Mouse (Mus musculus): ENCODE data around the gene Slc38a6. TPM values are rescaled to one million over a fixed set of nuclear protein-coding genes. Genes with fewer than 3 reads are reported as not detected.
A peak's percentile ranks its signal among the peaks of the same experiment; 100 is the strongest.

The Slc38a6 gene
- polyA plus RNA-seq, 1 experiment from 2014 or later, result 6.2 TPM

- ATAC-seq (replicated peaks; ENCODE audit: low FRiP score, low read depth), result no peak
- H3K4me3 ChIP-seq (replicated peaks; ENCODE audit: low read depth, low read length), result no peak overlapping the region
- no peaks in the 10 kb centered on the region for H3K4me1 ChIP-seq (replicated peaks; ENCODE audit: insufficient read depth, low read length)
- 71% methylated on average over 3 of the region's 3 CpGs for WGBS
- no peak overlapping the region for H3K9ac ChIP-seq (ENCODE audit: low read depth, low read length)
- DNase-seq (ENCODE audit: low spot score), result peak; percentile 51
- TF ChIP-seq CTCF (IDR thresholded peaks at IDR 0.05; ENCODE audit: low read depth), result no peak
- no peak overlapping the region for H3K4me2 ChIP-seq (ENCODE audit: low read length)
- H3K27ac ChIP-seq, result no peak overlapping the region
- H3K36me3 ChIP-seq (ENCODE audit: insufficient read depth, low read length), result no peaks in the 10 kb centered on the region
- no peaks in the 10 kb centered on the region for H3K27me3 ChIP-seq (ENCODE audit: insufficient read depth, low read length)
- no peaks in the 10 kb centered on the region for H3K9me3 ChIP-seq (replicated peaks; ENCODE audit: low read length)
These were observed 21.1 kb upstream of the Slc38a6 start for GRCm38 (mm10) chr12:73265381-73265978.

GRCm38 (mm10) chr12:73266597-73266996 is 20.0 kb upstream of the Slc38a6 start:
- no peak for TF ChIP-seq CTCF (IDR thresholded peaks at IDR 0.05; ENCODE audit: low read depth)
- ATAC-seq (replicated peaks; ENCODE audit: low FRiP score, low read depth), result no peak
- Histone ChIP-seq H3K4me1 (replicated peaks; ENCODE audit: insufficient read depth, low read length) (no peaks in the 10 kb centered on the region), H3K27me3 (ENCODE audit: insufficient read depth, low read length) (no peaks in the 10 kb centered on the region), H3K9ac (ENCODE audit: low read depth, low read length) (no peak overlapping the region), H3K27ac (no peak overlapping the region), H3K36me3 (ENCODE audit: insufficient read depth, low read length) (no peaks in the 10 kb centered on the region), H3K4me3 (replicated peaks; ENCODE audit: low read depth, low read length) (no peak overlapping the region), H3K4me2 (ENCODE audit: low read length) (no peak overlapping the region), H3K9me3 (replicated peaks; ENCODE audit: low read length) (no peaks in the 10 kb centered on the region)
- 39% methylated on average over 1 of the region's 1 CpGs for WGBS
- DNase-seq (ENCODE audit: low spot score), result no peak

- ATAC-seq (replicated peaks; ENCODE audit: low FRiP score, low read depth), result no peak
- no peak for TF ChIP-seq CTCF (IDR thresholded peaks at IDR 0.05; ENCODE audit: low read depth)
- H3K4me1 ChIP-seq (replicated peaks; ENCODE audit: insufficient read depth, low read length), result no peaks in the 10 kb centered on the region
- no peaks in the 10 kb centered on the region for H3K9me3 ChIP-seq (replicated peaks; ENCODE audit: low read length)
- H3K4me2 ChIP-seq (ENCODE audit: low read length), result no peak overlapping the region
- no peak for DNase-seq (ENCODE audit: low spot score)
- H3K4me3 ChIP-seq (replicated peaks; ENCODE audit: low read depth, low read length), result no peak overlapping the region
- 82% methylated on average over 1 of the region's 1 CpGs for WGBS
- H3K27me3 ChIP-seq (ENCODE audit: insufficient read depth, low read length), result no peaks in the 10 kb centered on the region
- H3K36me3 ChIP-seq (ENCODE audit: insufficient read depth, low read length), result 0 out of 2 replicates have a peak, but pooled peaks cover 7% of the 10 kb centered on the region
- no peak overlapping the region for H3K9ac ChIP-seq (ENCODE audit: low read depth, low read length)
- no peak overlapping the region for H3K27ac ChIP-seq
These were observed 18.1 kb upstream of the Slc38a6 start for GRCm38 (mm10) chr12:73268497-73268896.

- WGBS, result 80% methylated on average over 3 of the region's 3 CpGs
- no peak overlapping the region for H3K27ac ChIP-seq
- TF ChIP-seq CTCF (IDR thresholded peaks at IDR 0.05; ENCODE audit: low read depth), result no peak
- H3K4me1 ChIP-seq (replicated peaks; ENCODE audit: insufficient read depth, low read length), result no peaks in the 10 kb centered on the region
- H3K4me2 ChIP-seq (ENCODE audit: low read length), result no peak overlapping the region
- H3K4me3 ChIP-seq (replicated peaks; ENCODE audit: low read depth, low read length), result no peak overlapping the region
- H3K9ac ChIP-seq (ENCODE audit: low read depth, low read length), result no peak overlapping the region
- ATAC-seq (replicated peaks; ENCODE audit: low FRiP score, low read depth) (no peak), DNase-seq (ENCODE audit: low spot score) (no peak)
- no peaks in the 10 kb centered on the region for H3K27me3 ChIP-seq (ENCODE audit: insufficient read depth, low read length)
- no peaks in the 10 kb centered on the region for H3K9me3 ChIP-seq (replicated peaks; ENCODE audit: low read length)
- H3K36me3 ChIP-seq (ENCODE audit: insufficient read depth, low read length), result 0 out of 2 replicates have a peak, but pooled peaks cover 8% of the 10 kb centered on the region
These were observed 17.0 kb upstream of the Slc38a6 start for GRCm38 (mm10) chr12:73269531-73269930.

GRCm38 (mm10) chr12:73269933-73270332 is 16.6 kb upstream of the Slc38a6 start:
- Histone ChIP-seq H3K27ac (no peak overlapping the region), H3K27me3 (ENCODE audit: insufficient read depth, low read length) (no peaks in the 10 kb centered on the region), H3K36me3 (ENCODE audit: insufficient read depth, low read length) (peaks cover 11% of the 10 kb centered on the region; the same call in 1 of the 2 replicates), H3K4me1 (replicated peaks; ENCODE audit: insufficient read depth, low read length) (no peaks in the 10 kb centered on the region), H3K4me3 (replicated peaks; ENCODE audit: low read depth, low read length) (no peak overlapping the region), H3K9me3 (replicated peaks; ENCODE audit: low read length) (no peaks in the 10 kb centered on the region), H3K9ac (ENCODE audit: low read depth, low read length) (no peak overlapping the region), H3K4me2 (ENCODE audit: low read length) (no peak overlapping the region)
- no peak for ATAC-seq (replicated peaks; ENCODE audit: low FRiP score, low read depth)
- 60% methylated on average over 4 of the region's 4 CpGs for WGBS
- no peak for TF ChIP-seq CTCF (IDR thresholded peaks at IDR 0.05; ENCODE audit: low read depth)
- peak; percentile 66 for DNase-seq (ENCODE audit: low spot score)

GRCm38 (mm10) chr12:73274921-73275320 is 11.7 kb upstream of the Slc38a6 start:
- H3K9me3 ChIP-seq (replicated peaks; ENCODE audit: low read length), result no peaks in the 10 kb centered on the region

More at GRCm38 (mm10) chr12:73274921-73275320, 11.7 kb upstream of the Slc38a6 start:
- Histone ChIP-seq H3K9ac (ENCODE audit: low read depth, low read length) (no peak overlapping the region), H3K36me3 (ENCODE audit: insufficient read depth, low read length) (peaks cover 26% of the 10 kb centered on the region; the same call in 1 of the 2 replicates), H3K4me3 (replicated peaks; ENCODE audit: low read depth, low read length) (no peak overlapping the region), H3K4me1 (replicated peaks; ENCODE audit: insufficient read depth, low read length) (no peaks in the 10 kb centered on the region), H3K27me3 (ENCODE audit: insufficient read depth, low read length) (no peaks in the 10 kb centered on the region), H3K27ac (no peak overlapping the region), H3K4me2 (ENCODE audit: low read length) (no peak overlapping the region)
- no peak for DNase-seq (ENCODE audit: low spot score)
- TF ChIP-seq CTCF (IDR thresholded peaks at IDR 0.05; ENCODE audit: low read depth), result no peak
- WGBS, result 91% methylated on average over 3 of the region's 3 CpGs
- no peak for ATAC-seq (replicated peaks; ENCODE audit: low FRiP score, low read depth)

Data from kidney, postnatal 0 days (tissue).